Mouse (Mus musculus) hematopoietic stem cell, adult 5-6 weeks (primary cell): ENCODE measurements around the gene 5330417H12Rik. TPM values are rescaled to one million over a fixed set of nuclear protein-coding genes. Genes with fewer than 3 reads are reported as not detected.

Experiments
- ATAC-seq, 2 experiments: fragments of 125-278 bp in 1 of 2; replicated peaks in 1 of 2; 2 replicates each; pipeline ENCODE4 v1.8.0; 2016 to 2017; ENCODE audit warnings: inconsistent platforms in 2 of 2, mild to moderate bottlenecking in 2 of 2, moderate number of reproducible peaks in 2 of 2, low read depth in 1 of 2, moderate TSS enrichment in 1 of 2; ENCODE audit not compliant: low FRiP score in 2 of 2, poor library complexity in 2 of 2, severe bottlenecking in 2 of 2, insufficient read depth in 1 of 2, low TSS enrichment in 1 of 2
- total RNA-seq: library from RNA; stranded (forward); fragments of 172-1452, 232-1000 nt; gene quantifications from 2 replicates; pipeline ENCODE4 v1.2.3, GENCODE M21; 2017

Gene 5330417H12Rik
- total RNA-seq, 1 experiment from 2014 or later, result not detected

- no peak for ATAC-seq
Measured at GRCm38 (mm10) chr7:107596753-107597152, 28.2 kb downstream of the 5330417H12Rik start.

- ATAC-seq, result no peak
Measured at GRCm38 (mm10) chr7:107595426-107595825, 29.5 kb downstream of the 5330417H12Rik start.

GRCm38 (mm10) chr7:107594857-107595402 is 30.0 kb downstream of the 5330417H12Rik start, which contains the start of gene Ppfibp2:
TSS of gene Ppfibp2 (plus strand) at chr7:107595207.
- peak; percentile 88 to 92 for ATAC-seq

GRCm38 (mm10) chr7:107594325-107594856 is 30.6 kb downstream of the 5330417H12Rik start:
- peak; percentile 57 to 67 for ATAC-seq

- peak; percentile 56 to 59 for ATAC-seq
Measured at GRCm38 (mm10) chr7:107593904-107594303, 31.1 kb downstream of the 5330417H12Rik start.

- ATAC-seq, result no peak
Measured at GRCm38 (mm10) chr7:107592641-107593040, 32.3 kb downstream of the 5330417H12Rik start.

- ATAC-seq, result no peak
Measured at GRCm38 (mm10) chr7:107574276-107574675, 50.7 kb downstream of the 5330417H12Rik start.

Other genes starting within 250 kb of the 5330417H12Rik start
- gene Olfml1, start 57.7 kb downstream of the 5330417H12Rik start, total RNA-seq, result 0.31 TPM in 1 of 2 replicates, not detected in the other
- 13.7 and 14.3 TPM in 2 replicates for gene Ppfibp2, start 30.0 kb downstream of the 5330417H12Rik start, total RNA-seq
- gene Cyb5r2, start 132.9 kb upstream of the 5330417H12Rik start, total RNA-seq, result not detected in 2 replicates
- gene Ovch2, start 176.0 kb upstream of the 5330417H12Rik start, total RNA-seq, result not detected in 2 replicates
- gene Olfr467, start 187.1 kb upstream of the 5330417H12Rik start, total RNA-seq, result not detected in 2 replicates
- gene Olfr469, start 200.4 kb upstream of the 5330417H12Rik start, total RNA-seq, result not detected in 2 replicates
- gene Olfr470, start 222.3 kb upstream of the 5330417H12Rik start, total RNA-seq, result not detected in 2 replicates